Mouse (Mus musculus) heart, embryonic 11.5 days (tissue): ENCODE data around the gene Ncbp2. TPM values are rescaled to one million over a fixed set of nuclear protein-coding genes. Genes with fewer than 3 reads are reported as not detected.
A peak's percentile ranks its signal among the peaks of the same experiment; 100 is the strongest.

Experiments
- ATAC-seq: fragments of 200-750 bp; cut with Nextera tagmentation; replicated peaks from 2 replicates; pipeline ENCODE4 v1.8.0; 2017; ENCODE audit warnings: moderate library complexity; ENCODE audit not compliant: insufficient number of reproducible peaks, low FRiP score, low TSS enrichment
- H3K27ac ChIP-seq: fragments of 300-500 bp; sonication (generic); 2 replicates; pipeline ENCODE4 v1.5.1; 2014; ENCODE audit warnings: mild to moderate bottlenecking, low read depth, low read length
- H3K27me3 ChIP-seq: fragments of 300-500 bp; sonication (generic); 2 replicates; pipeline ENCODE4 v1.6.1; 2014; ENCODE audit warnings: mild to moderate bottlenecking, low read length, mixed read lengths; ENCODE audit not compliant: control insufficient read depth, insufficient read depth
- H3K36me3 ChIP-seq: fragments of 300-500 bp; sonication (generic); 2 replicates; pipeline ENCODE4 v1.6.1; 2014; ENCODE audit warnings: mild to moderate bottlenecking, low read length, moderate library complexity, mixed read lengths; ENCODE audit not compliant: control insufficient read depth, insufficient read depth
- H3K4me1 ChIP-seq: fragments of 300-500 bp; sonication (generic); 2 replicates; pipeline ENCODE4 v1.6.1; 2014; ENCODE audit warnings: low read length; ENCODE audit not compliant: control insufficient read depth, insufficient read depth
- H3K4me2 ChIP-seq: fragments of 300-500 bp; sonication (generic); 2 replicates; pipeline ENCODE4 v1.6.1; 2014; ENCODE audit warnings: mild to moderate bottlenecking, moderate library complexity
- H3K4me3 ChIP-seq: fragments of 300-500 bp; sonication (generic); 2 replicates; pipeline ENCODE4 v1.5.1; 2014; ENCODE audit warnings: low read depth, low read length
- H3K9ac ChIP-seq: fragments of 300-500 bp; sonication (generic); 2 replicates; pipeline ENCODE4 v1.6.1; 2014; ENCODE audit warnings: mild to moderate bottlenecking, low read depth, low read length, moderate library complexity
- H3K9me3 ChIP-seq: fragments of 300-500 bp; sonication (generic); replicated peaks from 2 replicates; pipeline ENCODE4 v1.6.1; 2016; ENCODE audit warnings: low read length; ENCODE audit not compliant: control insufficient read depth
- WGBS: fragments of 180-500 bp; shearing (Covaris S2); extraction: QIAGEN DNeasy Blood & Tissue Kit; methylation state at CpG from one replicate; pipeline ENCODE4 v1.1.7; 2014; ENCODE audit not compliant: insufficient replicate concordance; 5-methylcytosine and 5-hydroxymethylcytosine counted together
- polyA plus RNA-seq: library from polyadenylated mRNA; unstranded; fragments of >200 nt; fragmentation: Nextera tagmentation; extraction: Ambion mirVana; gene quantifications from 2 replicates; pipeline ENCODE4 v1.2.1, GENCODE M21; 2014

Ncbp2 gene
- polyA plus RNA-seq, 1 experiment from 2014 or later = 90.0 TPM

- Histone ChIP-seq H3K27me3 (no peaks in the 10 kb centered on the region; the same call in 1 of the 2 replicates), H3K36me3 (no peaks in the 10 kb centered on the region), H3K4me3 (no peak overlapping the region), H3K27ac (no peak overlapping the region), H3K9ac (no peak overlapping the region), H3K9me3 (no peaks in the 10 kb centered on the region), H3K4me2 (no peak overlapping the region), H3K4me1 (peaks cover 11% of the 10 kb centered on the region)
- ATAC-seq = no peak
- 47% methylated on average over 10 of the region's 10 CpGs for WGBS
These were observed 37.9 kb upstream of the Ncbp2 start for GRCm38 (mm10) chr16:31910281-31910847.

- Histone ChIP-seq H3K36me3 (no peaks in the 10 kb centered on the region), H3K27ac (no peak overlapping the region), H3K9me3 (no peaks in the 10 kb centered on the region), H3K27me3 (no peaks in the 10 kb centered on the region), H3K9ac (no peak overlapping the region), H3K4me1 (no peaks in the 10 kb centered on the region), H3K4me2 (peak overlapping the region; percentile 53; the same call in 1 of the 2 replicates), H3K4me3 (no peak overlapping the region)
- no peak for ATAC-seq
- 61% methylated on average over 11 of the region's 11 CpGs for WGBS
These were observed 30.5 kb upstream of the Ncbp2 start for GRCm38 (mm10) chr16:31917776-31918175.

DNA sequence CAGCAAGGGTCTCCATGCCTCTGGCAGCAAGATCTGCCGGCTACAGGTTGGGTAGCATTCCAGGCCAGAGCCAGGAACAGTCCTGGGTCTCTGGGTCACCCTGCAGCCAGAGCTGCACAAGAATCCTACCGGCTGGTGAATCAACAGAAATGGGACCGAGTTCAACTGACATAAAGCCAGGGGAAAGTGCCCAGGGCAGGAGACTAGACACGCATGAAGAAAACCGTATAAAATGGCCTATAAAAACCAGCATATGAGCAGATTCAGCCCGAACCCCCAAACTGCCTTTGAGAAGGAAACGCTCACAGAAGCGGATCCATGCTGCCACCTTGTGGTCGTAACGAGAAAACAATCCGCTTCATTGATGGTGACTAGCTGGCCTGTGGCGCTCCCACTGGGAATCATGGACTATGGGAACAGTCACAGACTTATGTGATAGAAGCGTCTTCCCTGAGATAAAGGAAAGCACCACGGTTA is 30.0 kb upstream of the Ncbp2 start:
- no peaks in the 10 kb centered on the region for H3K4me1 ChIP-seq
- H3K4me3 ChIP-seq = no peak overlapping the region
- no peak overlapping the region for H3K27ac ChIP-seq
- H3K4me2 ChIP-seq = peak overlapping the region; percentile 53
- H3K9me3 ChIP-seq = no peaks in the 10 kb centered on the region
- ATAC-seq = no peak
- H3K27me3 ChIP-seq = no peaks in the 10 kb centered on the region
- H3K9ac ChIP-seq = no peak overlapping the region
- WGBS = 5% methylated on average over 14 of the region's 14 CpGs
- H3K36me3 ChIP-seq = no peaks in the 10 kb centered on the region

GRCm38 (mm10) chr16:31924368-31924767 is 23.9 kb upstream of the Ncbp2 start:
- WGBS = 72% methylated on average over 6 of the region's 6 CpGs
- H3K27me3 ChIP-seq = no peaks in the 10 kb centered on the region

GRCm38 (mm10) chr16:31926091-31926490 is 22.2 kb upstream of the Ncbp2 start:
- Histone ChIP-seq H3K4me1 (no peaks in the 10 kb centered on the region), H3K27ac (no peak overlapping the region), H3K4me3 (no peak overlapping the region), H3K27me3 (peaks cover 7% of the 10 kb centered on the region), H3K4me2 (no peak overlapping the region), H3K9me3 (no peaks in the 10 kb centered on the region), H3K36me3 (no peaks in the 10 kb centered on the region), H3K9ac (no peak overlapping the region)
- 75% methylated on average over 6 of the region's 6 CpGs for WGBS
- no peak for ATAC-seq

More at GRCm38 (mm10) chr16:31924368-31924767, 23.9 kb upstream of the Ncbp2 start:
- no peak for ATAC-seq
- Histone ChIP-seq H3K4me1 (no peaks in the 10 kb centered on the region), H3K27ac (no peak overlapping the region), H3K9me3 (no peaks in the 10 kb centered on the region), H3K4me3 (no peak overlapping the region), H3K4me2 (no peak overlapping the region), H3K36me3 (no peaks in the 10 kb centered on the region), H3K9ac (no peak overlapping the region)

DNA sequence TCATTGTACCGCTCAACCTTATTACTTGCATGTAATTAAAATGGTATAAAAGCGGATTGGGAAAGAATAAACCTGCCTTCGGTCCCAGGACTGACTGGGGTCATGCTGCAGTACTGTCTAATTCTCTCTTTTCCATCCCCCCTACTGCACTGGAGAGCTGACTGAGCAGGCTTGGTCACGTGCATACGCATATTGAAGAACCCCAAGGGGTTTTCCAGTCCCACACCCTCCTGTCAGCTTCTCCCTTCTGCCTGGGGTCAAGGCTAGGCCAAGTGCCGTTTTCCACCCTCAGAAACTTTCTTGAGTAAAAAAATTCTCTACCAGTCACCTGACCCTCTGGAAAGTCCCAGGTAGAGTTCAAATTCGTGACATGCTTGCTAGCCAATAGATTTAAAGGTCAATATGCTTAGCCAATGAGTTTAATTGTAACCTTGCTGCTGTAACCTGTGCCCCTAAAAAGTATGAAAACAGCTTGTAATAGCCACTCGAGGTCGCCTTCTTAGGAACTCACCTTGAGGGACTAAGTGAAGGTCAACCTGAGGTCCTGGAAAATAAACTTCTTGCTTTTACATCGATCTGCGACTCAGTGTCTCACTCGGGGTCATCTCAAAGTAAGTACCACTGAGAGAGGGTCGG is 21.6 kb upstream of the Ncbp2 start:
- 76% methylated on average over 13 of the region's 13 CpGs for WGBS
- H3K36me3 ChIP-seq = no peaks in the 10 kb centered on the region
- peaks cover 7% of the 10 kb centered on the region for H3K27me3 ChIP-seq
- no peak overlapping the region for H3K27ac ChIP-seq
- no peak overlapping the region for H3K4me2 ChIP-seq
- no peak overlapping the region for H3K4me3 ChIP-seq
- ATAC-seq = no peak
- H3K9ac ChIP-seq = no peak overlapping the region
- no peaks in the 10 kb centered on the region for H3K4me1 ChIP-seq
- H3K9me3 ChIP-seq = no peaks in the 10 kb centered on the region

DNA sequence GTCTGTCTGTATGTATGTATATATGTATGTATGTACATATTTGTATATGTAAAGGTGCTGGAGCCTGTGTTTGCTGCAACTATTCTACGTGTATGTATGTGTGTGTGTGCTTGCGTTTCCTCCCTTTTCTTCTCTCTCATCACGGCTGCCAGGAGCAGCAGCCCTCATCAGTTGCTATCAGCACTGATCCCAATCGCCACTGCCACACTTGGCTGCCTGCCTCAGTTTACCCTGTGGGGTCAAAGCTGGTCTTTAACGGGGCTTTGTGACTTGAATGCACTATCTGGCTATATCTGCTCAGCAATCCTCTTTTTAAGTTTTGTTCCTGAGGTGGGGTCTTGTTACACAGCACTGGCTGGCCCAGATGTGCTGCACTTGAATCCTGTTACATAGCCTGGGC is 20.9 kb upstream of the Ncbp2 start:
- ATAC-seq = no peak
- H3K4me2 ChIP-seq = no peak overlapping the region
- no peaks in the 10 kb centered on the region for H3K4me1 ChIP-seq
- no peaks in the 10 kb centered on the region for H3K36me3 ChIP-seq
- H3K27me3 ChIP-seq = peaks cover 12% of the 10 kb centered on the region
- H3K4me3 ChIP-seq = no peak overlapping the region
- H3K27ac ChIP-seq = no peak overlapping the region
- H3K9me3 ChIP-seq = no peaks in the 10 kb centered on the region
- no peak overlapping the region for H3K9ac ChIP-seq
- WGBS = 75% methylated on average over 5 of the region's 5 CpGs

- H3K4me1 ChIP-seq = peaks cover 15% of the 10 kb centered on the region
- 53% methylated on average over 17 of the region's 17 CpGs for WGBS
- ATAC-seq = no peak
- no peak overlapping the region for H3K4me2 ChIP-seq
- no peak overlapping the region for H3K27ac ChIP-seq
- no peak overlapping the region for H3K4me3 ChIP-seq
- H3K9ac ChIP-seq = no peak overlapping the region
- no peaks in the 10 kb centered on the region for H3K36me3 ChIP-seq
- H3K9me3 ChIP-seq = no peaks in the 10 kb centered on the region
- H3K27me3 ChIP-seq = peaks cover 44% of the 10 kb centered on the region
These were observed 17.0 kb upstream of the Ncbp2 start for GRCm38 (mm10) chr16:31931330-31931729.

DNA sequence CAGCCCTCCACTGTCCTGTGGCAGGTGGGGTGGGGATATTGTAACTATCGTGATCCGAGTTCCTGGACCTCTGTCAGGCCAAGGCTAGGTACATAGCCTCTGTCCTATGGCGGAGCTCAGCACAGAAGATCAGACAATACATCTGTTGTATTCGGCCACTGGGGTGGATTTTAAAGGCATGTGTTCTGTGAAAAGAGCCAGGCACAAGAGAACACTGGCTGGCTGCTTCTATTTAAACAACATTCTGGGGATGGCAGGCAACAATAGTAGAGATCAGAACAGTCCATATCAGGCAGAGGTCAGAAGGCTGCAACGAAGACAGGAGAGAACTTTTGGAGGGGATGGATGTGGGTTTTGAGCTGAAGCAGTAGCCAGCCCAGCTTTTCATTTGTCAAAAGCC is 16.1 kb upstream of the Ncbp2 start:
- Histone ChIP-seq H3K27ac (no peak overlapping the region), H3K9me3 (no peaks in the 10 kb centered on the region), H3K4me1 (peaks cover 15% of the 10 kb centered on the region), H3K27me3 (peaks cover 46% of the 10 kb centered on the region), H3K9ac (no peak overlapping the region), H3K4me2 (no peak overlapping the region), H3K4me3 (no peak overlapping the region), H3K36me3 (no peaks in the 10 kb centered on the region)
- no peak for ATAC-seq
- WGBS = 54% methylated on average over 5 of the region's 5 CpGs
